Mouse (Mus musculus): Measurements from ENCODE around the gene Morn2.

The Morn2 gene

GRCm38 (mm10) chr17:80323658-80324057 is 33.7 kb downstream of the Morn2 start:
- DNase-seq (ENCODE audit: low spot score) = no peak

- no peak for DNase-seq (ENCODE audit: low spot score)
Measured at GRCm38 (mm10) chr17:80324521-80324920, 34.5 kb downstream of the Morn2 start.

- DNase-seq (ENCODE audit: low spot score) = no peak
Measured at GRCm38 (mm10) chr17:80325456-80325855, 35.5 kb downstream of the Morn2 start.

- DNase-seq (ENCODE audit: low spot score) = no peak
Measured at GRCm38 (mm10) chr17:80326431-80326830, 36.4 kb downstream of the Morn2 start.

GRCm38 (mm10) chr17:80332386-80332785 is 42.4 kb downstream of the Morn2 start:
- no peak for DNase-seq (ENCODE audit: low spot score)

- DNase-seq (ENCODE audit: low spot score) = no peak
Measured at GRCm38 (mm10) chr17:80345277-80345676, 55.3 kb downstream of the Morn2 start.

GRCm38 (mm10) chr17:80346591-80347125 is 56.7 kb downstream of the Morn2 start:
- no peak for DNase-seq (ENCODE audit: low spot score)
